Mouse (Mus musculus): ENCODE measurements around the gene Gm21775. TPM values are rescaled to one million over a fixed set of nuclear protein-coding genes. Genes with fewer than 3 reads are reported as not detected.
"Not testable (repeated sequence)": the region's sequence is repeated elsewhere in the genome, so short reads cannot be mapped to it uniquely, and the experiment has no call there.

Gene Gm21775
- total RNA-seq (2012; rRNA removed) (not detected in 2 replicates), total RNA-seq (2014; rRNA removed) (not detected in 2 replicates), polyA plus RNA-seq (2012; ENCODE audit: insufficient read length, low read depth) (not detected in 2 replicates)

DNA sequence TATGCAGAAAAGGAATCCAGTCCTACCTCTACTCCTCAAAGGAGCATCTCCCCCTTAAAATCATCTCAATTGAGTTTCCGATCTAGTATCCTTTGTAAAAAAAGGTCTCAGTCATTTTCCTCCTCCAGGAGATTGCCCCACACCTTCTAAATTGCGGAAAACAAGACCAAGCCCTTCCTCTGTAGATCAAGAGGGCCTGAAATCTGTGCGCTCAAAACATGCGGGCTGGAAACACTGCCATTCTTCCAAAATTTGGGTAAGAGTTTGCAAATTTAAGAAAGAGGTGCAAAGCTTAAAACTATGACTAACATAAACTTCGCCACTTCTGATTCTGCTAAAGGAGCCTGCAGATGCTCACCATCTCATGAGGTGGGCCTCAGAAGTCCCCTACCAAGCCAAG, at the start of gene Gm21775:
Gene Gm21775, plus strand, starts transcription at position 301 of the 400 bp plus-strand sequence.
- dilution Hi-C loops (cut with MboI; ENCODE audit: extremely low pct_ligation_motif_present, extremely low pct_unique_long_range_greater_than_20kb, low sequenced_read_pairs); H3K9me3 ChIP-seq (replicated peaks; ENCODE audit: low read length); H3K4me2 ChIP-seq (ENCODE audit: insufficient read depth, low read depth, poor library complexity, severe bottlenecking); H3K79me2 ChIP-seq (replicated peaks; ENCODE audit: control insufficient read depth, extremely low read depth, insufficient read depth, poor library complexity, severe bottlenecking); H3K27ac ChIP-seq (ENCODE audit: insufficient read depth, low read depth); H3K27me3 ChIP-seq (replicated peaks); DNase-seq (ENCODE audit: extremely low read depth); in situ Hi-C loops (cut with MboI; ENCODE audit: low pct_ligation_motif_present, low pct_unique_long_range_greater_than_20kb, low sequenced_read_pairs); H3K4me1 ChIP-seq (ENCODE audit: control insufficient read depth in 1 of 2, insufficient read depth in 2 of 2); H3K36me3 ChIP-seq (replicated peaks in 1 of 2; ENCODE audit: control insufficient read depth in 1 of 2, insufficient read depth in 1 of 2, low read length in 1 of 2); H3K9ac ChIP-seq (ENCODE audit: insufficient read depth, low read depth); H3K4me3 ChIP-seq (replicated peaks in 1 of 3; ENCODE audit: low read depth in 2 of 3, low read length in 2 of 3, poor library complexity in 1 of 3): not testable (repeated sequence)

- dilution Hi-C loops (cut with MboI; ENCODE audit: extremely low pct_ligation_motif_present, extremely low pct_unique_long_range_greater_than_20kb, low sequenced_read_pairs); H3K4me1 ChIP-seq (ENCODE audit: control insufficient read depth in 1 of 2, insufficient read depth in 2 of 2); H3K27ac ChIP-seq (ENCODE audit: insufficient read depth, low read depth); in situ Hi-C loops (cut with MboI; ENCODE audit: low pct_ligation_motif_present, low pct_unique_long_range_greater_than_20kb, low sequenced_read_pairs); H3K9me3 ChIP-seq (replicated peaks; ENCODE audit: low read length); H3K9ac ChIP-seq (ENCODE audit: insufficient read depth, low read depth); H3K27me3 ChIP-seq (replicated peaks); H3K4me2 ChIP-seq (ENCODE audit: insufficient read depth, low read depth, poor library complexity, severe bottlenecking); H3K36me3 ChIP-seq (replicated peaks in 1 of 2; ENCODE audit: control insufficient read depth in 1 of 2, insufficient read depth in 1 of 2, low read length in 1 of 2); DNase-seq (ENCODE audit: extremely low read depth); H3K4me3 ChIP-seq (replicated peaks in 1 of 3; ENCODE audit: low read depth in 2 of 3, low read length in 2 of 3, poor library complexity in 1 of 3); H3K79me2 ChIP-seq (replicated peaks; ENCODE audit: control insufficient read depth, extremely low read depth, insufficient read depth, poor library complexity, severe bottlenecking): not testable (repeated sequence)
Observed at GRCm38 (mm10) chrY:10535942-10536341, 17.3 kb upstream of the Gm21775 start, which contains the start of gene Gm20737. Gm20737 (minus strand) TSS chrY:10536042.

Other genes with a start within 250 kb of the Gm21775 start
- gene Gm20834, start 228.9 kb upstream of the Gm21775 start, total RNA-seq (2012; rRNA removed), result not detected in 2 replicates
- gene Gm20834, start 228.9 kb upstream of the Gm21775 start, total RNA-seq (2014; rRNA removed), result not detected in 2 replicates
- not detected in 2 replicates for gene Gm20834, start 228.9 kb upstream of the Gm21775 start, polyA plus RNA-seq (2012; ENCODE audit: insufficient read length, low read depth)
- gene Gm28510, start 140.7 kb upstream of the Gm21775 start, total RNA-seq (2012; rRNA removed), result not detected in 2 replicates
- gene Gm28510, start 140.7 kb upstream of the Gm21775 start, total RNA-seq (2014; rRNA removed), result not detected in 2 replicates
- not detected in 2 replicates for gene Gm28510, start 140.7 kb upstream of the Gm21775 start, polyA plus RNA-seq (2012; ENCODE audit: insufficient read length, low read depth)
- gene Gm20737, start 17.4 kb upstream of the Gm21775 start, total RNA-seq (2012; rRNA removed), result not detected in 2 replicates
- not detected in 2 replicates for gene Gm20737, start 17.4 kb upstream of the Gm21775 start, total RNA-seq (2014; rRNA removed)
- gene Gm20737, start 17.4 kb upstream of the Gm21775 start, polyA plus RNA-seq (2012; ENCODE audit: insufficient read length, low read depth), result not detected in 2 replicates
- gene Gm21900, start 62.9 kb downstream of the Gm21775 start, total RNA-seq (2012; rRNA removed), result not detected in 2 replicates
- not detected in 2 replicates for gene Gm21900, start 62.9 kb downstream of the Gm21775 start, total RNA-seq (2014; rRNA removed)
- not detected in 2 replicates for gene Gm21900, start 62.9 kb downstream of the Gm21775 start, polyA plus RNA-seq (2012; ENCODE audit: insufficient read length, low read depth)
- gene Gm20777, start 199.0 kb downstream of the Gm21775 start, total RNA-seq (2012; rRNA removed), result not detected in 2 replicates
- not detected in 2 replicates for gene Gm20777, start 199.0 kb downstream of the Gm21775 start, total RNA-seq (2014; rRNA removed)
- gene Gm20777, start 199.0 kb downstream of the Gm21775 start, polyA plus RNA-seq (2012; ENCODE audit: insufficient read length, low read depth), result not detected in 2 replicates

Data from CH12.LX (cell line).